Mouse (Mus musculus) lung, postnatal 36 days (tissue): ENCODE measurements at regions not wholly inside any gene's neighbourhood (a gene's known extent, or its start where the extent isn't known, plus 50 kb on each side); places are given as distances from the start of the nearest gene placed in this dataset.
A peak's percentile ranks its signal among the peaks of the same experiment; 100 is the strongest.

Experiments used
- DNase-seq: peaks from one replicate; pipeline ENCODE4 v3.0.0; 2022; ENCODE audit warnings: mixed read lengths

DNA sequence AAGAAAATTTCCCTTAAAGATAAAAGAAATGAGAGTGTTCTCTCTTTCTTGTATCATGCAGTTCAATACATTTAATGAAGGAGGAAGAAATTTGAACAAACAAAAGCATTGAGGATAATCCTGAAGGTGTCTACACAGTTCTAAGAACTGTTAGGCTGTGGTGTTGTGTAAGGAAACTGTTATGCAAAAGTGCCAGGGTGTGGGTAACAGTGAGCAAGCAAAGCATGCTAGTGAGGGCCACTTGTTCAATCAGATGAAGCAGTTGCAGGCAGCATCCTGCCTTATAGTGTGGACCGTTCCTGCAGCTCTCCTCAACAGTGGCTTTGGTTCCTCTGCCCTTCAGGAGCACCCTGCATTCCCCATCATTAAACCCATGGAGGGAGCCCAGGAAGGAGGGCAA is 177.1 kb upstream of the Marcks start:
- no peak for DNase-seq

DNA sequence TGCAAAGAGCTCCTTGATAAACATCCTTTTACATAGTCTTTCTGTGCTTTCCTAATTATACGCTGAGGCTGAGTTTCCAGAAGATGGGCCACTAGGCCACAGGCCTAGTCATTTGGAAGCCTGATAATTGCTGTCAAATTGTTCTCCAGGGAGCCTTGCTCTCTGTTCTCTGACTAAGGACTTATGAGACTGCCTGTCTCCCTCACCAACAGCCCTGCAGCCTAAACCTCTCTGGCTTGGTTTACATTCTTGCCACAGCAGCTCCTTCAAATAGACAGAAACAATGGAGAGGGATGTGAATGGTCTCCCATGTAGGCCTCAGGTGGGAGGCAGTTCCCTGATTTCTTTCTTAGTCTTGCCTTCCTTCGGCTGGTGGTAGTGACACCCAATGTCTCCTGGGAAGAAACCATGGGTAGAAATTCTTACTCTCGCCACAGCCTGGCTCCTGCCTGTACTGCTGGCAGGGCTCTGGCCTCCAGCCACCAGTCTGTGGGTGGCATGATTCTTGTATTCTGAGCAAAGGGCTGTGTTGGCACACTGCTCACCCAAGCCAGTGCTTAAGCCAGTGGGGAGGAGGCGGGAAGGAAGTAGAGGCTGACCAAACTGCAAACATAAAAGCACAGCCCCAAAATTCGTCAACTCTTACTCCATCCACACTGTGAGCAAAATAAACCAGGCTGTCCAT is 176.2 kb upstream of the Marcks start:
- DNase-seq = peak; percentile 43

DNA sequence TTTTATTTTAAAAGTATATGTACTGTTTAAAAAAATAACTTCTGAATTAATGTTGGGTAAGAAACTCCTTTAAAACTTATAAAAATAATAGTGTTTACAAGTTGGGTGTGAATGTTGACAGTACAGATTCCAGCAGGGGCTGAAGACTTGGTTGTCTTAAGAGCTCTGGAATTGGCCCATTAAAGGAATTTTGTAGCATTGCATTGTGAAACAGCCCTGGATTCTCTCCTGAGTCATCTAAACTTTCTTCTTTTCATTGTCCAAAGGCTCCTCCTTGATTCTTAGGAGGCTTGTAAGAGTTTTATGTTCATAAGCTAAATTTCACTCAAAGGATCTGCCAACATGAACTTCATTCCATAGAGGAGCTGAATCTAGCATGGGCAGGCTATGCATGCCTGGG is 174.7 kb upstream of the Marcks start:
- DNase-seq = no peak

DNA sequence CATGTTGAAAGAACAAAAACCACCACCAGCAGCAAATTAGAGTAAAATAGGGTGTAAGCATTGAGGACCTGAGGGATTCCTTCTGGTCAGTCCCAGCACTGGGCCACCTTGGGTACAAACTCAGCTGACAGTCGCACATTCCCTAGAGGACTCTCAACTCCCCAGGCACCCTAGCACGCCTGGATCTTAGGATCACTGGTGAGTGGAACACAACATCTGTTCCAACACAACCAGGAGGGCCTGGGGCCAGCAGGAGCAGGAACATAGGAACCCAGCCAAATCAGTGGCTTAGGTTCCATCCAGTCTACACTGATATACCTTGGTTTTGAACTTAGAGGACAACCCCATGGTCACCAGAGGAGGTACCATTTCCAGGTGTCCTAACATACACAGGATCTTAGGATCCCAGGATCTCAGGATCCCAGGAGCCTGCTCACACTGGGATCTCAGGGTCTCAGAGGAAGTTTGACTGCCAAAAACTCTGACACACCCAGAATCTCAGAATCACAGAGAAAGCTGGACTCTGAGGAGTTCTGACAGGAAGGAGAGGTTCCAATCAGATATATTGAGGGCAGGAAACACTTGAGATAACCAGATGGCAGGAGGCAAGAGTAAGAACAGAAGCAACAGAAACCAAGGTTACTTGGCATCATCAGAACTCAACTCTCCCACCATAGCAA is 171.7 kb upstream of the Marcks start:
- peak; percentile 23 for DNase-seq

DNA sequence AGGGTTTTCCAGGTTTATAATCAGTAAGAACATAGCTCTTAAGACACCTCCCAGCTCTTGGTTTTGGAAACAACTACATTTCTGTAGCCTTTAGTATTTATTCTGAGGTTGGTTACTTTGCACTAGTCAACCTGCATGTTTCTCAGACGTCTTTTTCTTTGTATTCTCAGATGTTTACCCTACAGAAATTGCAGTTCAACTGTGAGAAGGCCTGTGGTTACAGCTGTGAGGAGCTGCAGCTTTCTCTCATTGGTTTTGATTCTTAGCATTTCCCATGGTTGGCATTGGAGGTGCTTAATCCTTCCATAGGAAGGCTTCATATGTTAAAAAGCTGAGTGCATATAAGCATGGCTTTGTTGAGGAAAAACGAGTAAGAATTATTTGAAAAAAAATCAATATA is 165.9 kb upstream of the Marcks start:
- no peak for DNase-seq

DNA sequence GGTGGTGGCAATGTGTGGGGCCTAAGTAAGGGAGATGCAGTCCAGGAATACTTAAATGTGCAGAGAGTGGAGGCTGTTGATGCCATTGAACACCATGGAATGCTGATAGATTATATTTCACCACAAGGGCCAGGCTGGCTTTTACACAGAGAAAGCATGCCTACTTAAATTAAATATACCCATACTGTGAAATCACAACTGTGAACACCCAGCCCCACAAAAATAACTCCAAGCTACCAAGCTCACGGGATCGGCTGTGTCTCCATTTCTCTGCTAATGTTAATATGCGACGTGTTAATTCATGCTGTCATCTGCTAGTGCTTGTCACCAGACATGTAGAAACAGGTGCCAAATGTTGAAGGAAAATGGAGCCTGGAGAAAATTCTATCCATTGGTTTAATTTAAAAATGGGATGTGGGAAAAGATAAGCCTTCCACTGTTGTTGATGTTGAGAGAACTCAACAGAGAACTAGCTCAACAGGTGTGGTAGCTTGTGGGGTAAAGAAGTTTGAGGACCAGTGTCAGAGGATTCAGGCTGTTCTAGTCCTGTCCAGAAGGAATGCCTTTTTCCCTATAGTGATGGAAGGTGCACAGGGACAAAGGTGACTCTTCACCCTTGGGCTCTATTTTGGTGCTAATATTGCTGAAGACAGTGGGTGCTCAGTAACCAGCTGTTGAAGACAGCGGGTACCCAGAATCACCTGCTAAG is 161.6 kb upstream of the Marcks start:
- no peak for DNase-seq

DNA sequence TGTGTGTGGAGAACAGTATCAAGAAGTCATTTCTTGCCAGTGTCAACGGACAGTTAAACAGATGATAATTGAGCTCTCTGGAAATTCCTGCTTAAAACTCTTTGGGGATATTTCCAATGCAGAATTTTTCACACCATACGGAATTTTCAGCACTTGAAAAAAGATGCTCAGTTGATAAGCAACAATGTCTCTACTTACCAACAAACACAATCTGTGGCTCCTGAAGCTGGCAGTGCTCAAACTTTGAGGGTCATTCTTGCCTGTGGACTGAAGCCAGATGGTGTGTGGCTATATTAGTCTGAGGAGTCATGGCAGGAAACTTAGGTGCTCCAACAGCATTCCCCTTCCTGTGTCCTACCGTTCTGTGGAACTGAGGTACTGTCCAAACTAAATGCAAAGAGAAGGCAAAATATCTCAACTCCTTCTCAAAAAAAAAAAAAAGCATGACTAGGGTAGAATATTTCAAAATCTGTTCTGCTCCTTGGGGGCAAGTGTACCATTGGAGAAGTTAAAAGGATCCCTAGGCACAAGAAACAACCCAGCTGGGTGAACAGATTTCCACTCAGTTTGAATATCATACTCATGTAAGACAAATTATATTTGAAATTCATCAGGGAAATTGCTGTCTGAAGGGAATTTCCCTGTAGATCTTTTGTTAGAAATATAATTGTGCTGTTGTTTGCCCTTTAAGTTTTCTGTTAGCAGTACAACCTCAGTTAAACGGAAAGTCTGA is 160.1 kb upstream of the Marcks start:
- no peak for DNase-seq

DNA sequence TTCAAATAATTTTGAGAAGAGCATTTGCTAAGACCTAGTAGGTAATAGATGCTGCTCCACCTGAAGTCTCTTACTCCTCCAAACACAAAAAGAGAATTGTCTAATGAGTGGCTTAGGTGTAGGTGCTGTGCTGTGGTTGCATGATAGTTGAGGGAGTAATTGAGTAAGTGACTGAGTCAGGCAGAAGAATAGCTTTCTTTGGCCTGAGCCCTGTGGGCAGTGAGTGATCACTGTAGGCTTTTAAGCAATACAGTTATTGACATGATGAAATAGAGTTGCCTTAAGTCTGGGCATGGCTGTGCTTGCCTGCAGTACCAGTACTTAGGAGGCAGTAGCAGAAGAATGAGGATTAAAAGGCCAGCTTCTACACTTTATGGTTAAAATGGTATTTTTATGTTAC is 155.5 kb upstream of the Marcks start:
- no peak for DNase-seq

DNA sequence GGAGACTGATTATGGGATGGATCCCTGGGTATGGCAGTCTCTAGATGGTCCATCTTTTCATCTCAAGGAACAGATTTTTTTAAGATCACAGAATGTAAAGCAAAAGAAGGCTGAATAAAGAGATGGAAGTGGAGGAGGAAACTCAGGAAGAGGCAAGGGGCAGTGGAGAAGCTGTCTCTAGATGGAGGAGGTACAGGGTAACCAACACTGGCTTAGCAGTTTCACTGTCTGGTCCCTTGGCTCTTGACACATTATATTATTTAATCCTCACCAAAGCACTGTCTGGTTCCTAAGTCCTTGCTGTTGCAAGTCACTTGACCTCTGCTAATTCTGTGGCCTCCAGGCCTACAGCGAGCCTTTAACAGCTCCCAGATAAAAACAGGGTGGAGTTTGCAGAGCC is 154.6 kb upstream of the Marcks start:
- DNase-seq = no peak

DNA sequence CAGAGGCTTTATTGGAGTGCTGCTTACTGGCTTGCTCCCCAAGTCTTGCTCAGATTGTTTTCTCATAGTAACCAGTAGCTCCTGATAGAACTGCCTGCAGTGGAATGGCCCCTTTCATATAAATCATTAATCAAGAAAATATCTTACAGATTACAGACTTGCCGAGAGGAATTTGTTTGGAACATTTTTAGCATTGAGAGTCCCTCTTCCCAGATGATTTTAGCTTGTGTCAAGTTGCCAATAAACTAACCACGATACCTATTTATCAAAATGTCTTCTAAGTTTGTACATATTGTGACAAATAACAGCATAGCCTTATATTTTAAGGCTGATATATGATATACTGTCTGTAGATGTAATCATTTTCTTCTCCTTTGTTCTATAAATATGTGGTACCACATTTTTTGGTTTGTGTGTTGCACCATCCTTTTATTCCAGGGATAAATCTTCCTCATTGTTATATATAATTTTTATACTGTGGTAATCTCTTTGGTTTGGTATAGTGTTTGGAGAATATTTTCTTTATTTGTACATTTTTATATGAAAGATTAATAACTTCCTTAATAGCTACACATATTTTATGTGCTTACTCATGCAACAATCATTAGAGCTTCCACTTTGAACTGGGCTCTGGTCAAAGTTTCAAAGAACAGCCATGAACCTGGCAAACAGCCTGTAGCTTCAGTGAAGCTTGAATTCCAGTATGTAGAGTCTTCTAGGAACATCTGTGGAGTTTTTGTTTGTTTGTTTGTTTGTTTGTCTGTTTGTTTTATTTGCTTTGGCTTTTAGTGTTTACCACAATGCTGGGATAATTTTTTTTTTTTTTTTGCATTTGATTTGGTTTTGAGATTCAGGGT is 153.1 kb upstream of the Marcks start:
- no peak for DNase-seq

DNA sequence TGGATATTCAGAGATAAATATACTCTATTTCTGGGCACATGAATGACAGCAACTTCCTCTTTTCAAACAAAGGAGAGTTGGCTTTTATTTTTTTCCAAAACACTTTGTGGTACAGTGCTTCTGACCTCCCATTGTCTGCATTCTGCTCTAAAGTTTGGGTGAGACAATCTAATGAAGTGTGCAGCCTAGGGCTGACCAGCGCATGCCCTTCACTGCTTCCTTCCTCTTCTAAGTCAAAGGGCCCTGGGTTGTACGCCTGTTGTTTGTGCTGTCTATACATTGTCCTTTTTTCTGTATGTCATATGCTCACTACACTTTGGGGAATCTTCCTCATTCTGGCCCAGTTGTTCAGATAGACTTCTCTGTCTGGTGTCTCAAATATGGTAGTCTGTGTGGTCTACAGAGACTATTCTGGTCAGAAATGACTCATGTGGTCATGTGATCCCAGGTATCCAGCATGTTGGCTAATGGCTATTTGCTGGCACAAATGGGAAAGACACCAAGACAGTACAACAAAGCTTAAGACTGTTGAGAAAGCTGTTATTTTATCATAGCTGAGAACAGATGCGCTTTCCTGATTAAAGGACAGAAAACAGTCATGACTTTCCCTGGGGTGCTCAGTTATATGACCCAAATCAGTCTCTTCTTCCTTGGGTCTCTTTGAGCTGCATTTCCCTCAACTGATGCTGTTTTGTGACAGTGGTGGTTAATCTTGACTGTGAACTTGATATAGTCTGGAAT is 151.4 kb upstream of the Marcks start:
- DNase-seq = no peak

DNA sequence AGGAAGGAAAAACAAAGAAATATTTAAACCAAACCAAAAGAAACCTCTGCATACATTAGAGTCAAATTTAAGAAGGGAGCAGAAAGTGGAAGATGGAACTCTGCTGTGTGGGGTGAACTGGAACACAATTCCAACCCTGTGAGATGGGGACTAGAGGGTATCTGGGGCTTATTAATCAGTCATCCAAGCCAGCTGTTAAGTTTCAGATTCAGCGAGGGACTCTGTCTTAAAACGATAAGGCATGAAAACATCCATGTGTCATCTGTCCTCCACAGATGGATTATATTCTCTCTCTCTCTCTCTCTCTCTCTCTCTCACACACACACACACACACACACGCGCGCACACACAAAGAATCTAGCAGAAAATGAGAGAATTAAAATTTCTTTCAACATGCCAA is 147.6 kb upstream of the Marcks start:
- no peak for DNase-seq

DNA sequence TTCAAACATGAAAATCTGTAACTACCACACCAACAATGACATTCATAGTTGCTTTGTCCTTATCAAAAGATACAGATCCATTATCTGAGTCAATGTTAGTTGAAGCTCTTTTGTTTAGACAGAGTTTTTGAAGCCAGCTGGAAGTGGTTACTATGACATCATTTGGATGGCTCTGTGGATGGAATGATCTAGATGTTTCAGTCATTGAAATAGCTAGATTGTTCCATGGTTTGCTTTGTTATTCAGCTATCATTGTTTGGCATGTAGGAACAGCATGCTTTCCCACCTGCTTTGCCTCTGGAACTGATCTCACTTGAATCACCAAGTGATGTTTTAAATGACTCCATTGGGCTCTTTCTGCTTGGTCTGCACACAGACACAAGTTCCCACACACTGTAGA is 144.2 kb upstream of the Marcks start:
- DNase-seq = peak; percentile 65

DNA sequence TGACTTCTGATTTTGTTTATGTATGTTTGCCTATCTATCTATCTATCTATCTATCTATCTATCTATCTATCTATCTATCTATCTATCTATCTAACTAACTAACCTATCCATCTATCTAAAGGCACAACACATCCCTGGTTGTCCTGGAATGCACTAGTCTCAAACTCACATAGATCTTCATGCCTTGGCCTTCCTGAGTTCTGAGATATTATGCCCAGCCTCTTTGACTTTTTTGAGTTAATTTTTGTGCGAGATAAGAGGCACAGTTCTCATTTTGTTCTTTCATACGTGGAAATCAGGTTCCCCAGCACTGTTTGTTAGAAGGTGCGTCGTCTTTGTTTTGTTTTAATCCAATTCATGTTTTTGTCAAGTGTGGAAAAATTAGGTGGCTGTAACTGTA is 142.1 kb upstream of the Marcks start:
- no peak for DNase-seq

DNA sequence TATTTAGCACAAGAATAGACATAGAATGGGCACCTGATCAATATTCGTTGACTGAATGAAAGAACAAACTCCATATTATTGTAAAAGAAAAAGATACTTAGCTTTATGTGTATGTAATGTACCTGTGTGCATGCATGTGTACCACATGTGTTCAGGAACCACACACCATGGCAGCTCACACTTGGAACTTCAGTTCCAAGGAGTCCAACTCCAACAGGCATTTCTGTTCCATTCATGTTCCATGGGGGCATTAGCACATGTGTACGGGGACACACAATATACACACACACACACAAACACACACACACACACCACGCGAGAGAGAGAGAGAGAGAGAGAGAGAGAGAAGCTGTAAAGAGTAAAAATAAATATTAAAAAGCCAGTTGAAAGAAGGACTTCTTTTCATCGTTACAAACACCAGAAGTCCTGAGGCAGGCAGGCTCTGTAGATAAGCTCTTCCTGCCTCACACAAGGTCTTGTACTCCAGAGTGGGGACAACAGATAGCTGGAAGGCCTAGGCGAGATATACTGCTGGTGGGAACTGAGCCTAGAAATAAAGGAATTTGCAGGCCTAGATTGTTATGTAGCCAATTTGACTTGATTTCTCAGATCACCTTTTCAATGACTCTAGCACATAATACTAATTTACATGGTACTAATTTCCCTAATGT is 141.6 kb upstream of the Marcks start:
- DNase-seq = no peak

DNA sequence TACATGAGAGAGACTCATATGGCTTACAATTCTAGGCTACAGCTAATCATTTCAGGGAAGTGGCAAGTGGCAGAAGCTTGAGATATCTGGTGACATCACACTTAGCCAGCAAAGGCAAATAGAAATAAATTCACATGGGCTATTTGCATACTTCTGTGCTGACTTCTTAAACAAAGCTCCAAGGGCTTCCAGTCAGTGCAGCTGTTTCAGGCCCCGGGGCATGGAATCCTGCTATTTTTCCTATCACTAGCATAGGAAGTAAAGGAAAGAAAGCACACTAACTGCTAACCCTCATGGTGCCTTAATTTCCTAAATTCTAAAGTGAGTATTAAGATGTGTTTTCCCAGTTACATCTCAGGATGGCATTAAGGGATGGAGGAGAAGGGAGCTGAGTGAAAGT is 140.6 kb upstream of the Marcks start:
- DNase-seq = no peak

DNA sequence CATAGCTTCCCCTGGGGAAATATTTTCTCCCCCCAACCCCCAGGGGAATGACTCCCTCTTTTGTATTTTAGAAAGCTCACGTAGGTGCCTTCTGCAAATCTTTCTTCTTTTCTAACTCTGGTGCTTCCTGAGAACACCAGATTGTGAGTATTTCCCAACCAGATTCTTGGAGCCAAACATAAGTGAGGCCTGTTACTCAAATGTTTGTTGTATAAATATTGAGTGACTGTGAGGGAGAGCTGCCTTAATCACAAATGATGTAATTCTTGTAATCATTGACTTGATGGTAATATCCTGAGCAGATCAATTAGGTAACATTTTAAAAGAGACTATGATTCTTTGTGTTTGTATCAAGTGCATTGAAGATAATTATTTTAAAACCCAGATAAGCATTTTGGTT is 137.1 kb upstream of the Marcks start:
- peak; percentile 61 for DNase-seq

DNA sequence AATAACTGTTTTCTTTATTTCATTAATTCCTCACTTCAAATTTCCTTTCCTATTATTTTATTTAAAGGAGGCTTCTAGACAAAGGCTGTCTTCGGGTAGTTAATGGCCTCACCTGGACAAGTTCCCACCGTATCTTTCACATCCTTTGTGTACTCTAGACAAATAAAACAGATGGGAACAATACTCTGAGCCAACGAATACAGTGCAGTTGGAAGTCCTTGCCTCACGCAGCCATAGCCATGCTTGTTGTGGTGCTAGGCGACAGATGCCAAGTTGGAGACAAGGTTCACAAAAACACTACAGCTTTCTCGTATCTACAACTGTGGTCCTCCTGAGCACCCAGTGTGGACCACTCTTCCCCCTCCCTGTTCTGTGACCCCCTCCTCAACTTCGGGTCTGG is 136.6 kb upstream of the Marcks start:
- peak; percentile 27 for DNase-seq

DNA sequence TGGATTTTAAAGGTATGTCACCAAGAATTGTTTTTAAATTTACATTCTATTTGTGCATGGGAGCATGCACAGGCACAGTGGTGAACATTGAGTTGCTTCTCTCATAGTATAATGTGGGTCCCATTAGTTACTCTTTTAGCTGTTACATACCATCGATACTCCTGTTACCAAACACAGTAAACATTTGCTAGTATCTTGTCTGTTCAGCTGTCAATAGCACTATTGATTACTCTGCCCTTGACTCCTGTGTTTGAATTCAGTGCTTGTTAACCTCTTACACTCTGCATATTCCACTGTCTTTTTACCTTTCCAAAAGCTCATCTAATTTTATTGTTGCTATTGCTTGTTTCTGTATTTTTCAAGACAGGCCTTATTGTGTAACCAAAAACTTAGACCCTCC is 133.2 kb upstream of the Marcks start:
- no peak for DNase-seq

DNA sequence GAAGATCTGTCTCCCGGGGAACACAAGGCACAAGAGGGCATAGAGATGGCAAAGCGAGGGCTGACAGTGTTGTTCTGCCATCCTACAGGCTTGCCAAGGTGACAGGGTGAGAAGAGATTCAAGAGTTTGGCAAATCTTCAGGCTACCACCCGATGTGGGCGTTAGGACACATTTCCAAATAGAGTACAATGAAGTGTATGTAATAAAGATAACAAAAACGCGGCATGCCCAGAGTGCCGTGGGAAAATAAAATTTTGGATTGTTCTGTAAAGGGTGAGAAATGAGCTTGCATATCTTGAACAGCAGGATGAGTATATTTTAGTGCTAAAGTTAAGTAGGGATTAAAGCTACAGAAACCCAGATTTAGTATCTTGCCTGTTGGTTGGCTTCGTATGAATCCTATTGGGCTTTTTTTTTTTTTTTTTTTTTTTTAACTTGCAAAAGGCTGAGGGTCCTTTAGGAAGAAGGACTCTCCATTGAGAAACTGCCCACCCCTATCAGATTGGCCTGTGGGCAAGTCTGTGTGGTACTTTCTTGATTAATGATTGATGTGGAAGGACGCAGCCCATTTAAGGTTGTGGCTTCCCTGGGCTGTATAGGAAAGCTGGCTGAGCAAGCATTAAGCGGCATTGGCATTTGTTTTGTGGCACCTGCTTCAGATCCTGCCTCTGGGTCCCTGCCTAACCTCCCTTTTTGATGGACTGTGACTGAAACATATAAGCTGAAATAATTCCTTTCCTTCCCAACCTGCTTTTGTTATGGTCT is 131.7 kb upstream of the Marcks start:
- no peak for DNase-seq

DNA sequence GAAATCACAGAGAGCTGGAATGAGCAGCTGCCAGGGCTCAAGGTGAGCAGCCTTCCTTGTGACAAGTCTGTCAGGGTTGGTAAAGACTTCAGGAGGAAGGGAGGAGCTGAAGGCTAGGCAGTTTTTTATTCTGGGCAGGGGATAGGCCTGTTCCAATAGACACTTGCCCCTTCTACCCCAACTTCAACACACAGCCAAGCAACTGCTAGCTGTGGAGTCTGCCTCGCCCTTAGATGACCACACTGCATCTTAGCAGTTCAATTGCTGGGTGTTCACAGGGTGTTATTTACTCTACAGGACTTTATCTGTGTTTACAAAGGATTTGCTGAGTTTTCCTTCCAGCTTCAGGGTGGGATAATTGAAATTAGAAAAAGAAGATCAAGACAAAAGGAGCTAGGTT is 128.2 kb upstream of the Marcks start:
- no peak for DNase-seq
